Mouse (Mus musculus) heart, embryonic 15.5 days (tissue): ENCODE results near the gene Fryl. TPM values are rescaled to one million over a fixed set of nuclear protein-coding genes. Genes with fewer than 3 reads are reported as not detected.

Source experiments
- ATAC-seq: fragments of 200-750 bp; cut with Nextera tagmentation; replicated peaks from 2 replicates; pipeline ENCODE4 v1.8.0; 2017; ENCODE audit warnings: low read depth, moderate TSS enrichment; ENCODE audit not compliant: insufficient number of reproducible peaks, insufficient read depth, low FRiP score
- H3K27ac ChIP-seq: fragments of 300-500 bp; sonication (generic); 2 replicates; pipeline ENCODE4 v1.5.1; 2015; ENCODE audit warnings: mild to moderate bottlenecking, inconsistent platforms
- H3K27me3 ChIP-seq: fragments of 300-500 bp; sonication (generic); 2 replicates; pipeline ENCODE4 v1.6.1; 2015; ENCODE audit warnings: inconsistent platforms
- H3K36me3 ChIP-seq: fragments of 300-500 bp; sonication (generic); 2 replicates; pipeline ENCODE4 v1.6.1; 2015; ENCODE audit warnings: mild to moderate bottlenecking, inconsistent platforms
- H3K4me1 ChIP-seq: fragments of 300-500 bp; sonication (generic); replicated peaks from 2 replicates; pipeline ENCODE4 v1.6.1; 2015; ENCODE audit warnings: inconsistent platforms
- H3K4me2 ChIP-seq: fragments of 300-500 bp; sonication (generic); 2 replicates; pipeline ENCODE4 v1.6.1; 2015; ENCODE audit warnings: inconsistent platforms, mild to moderate bottlenecking, moderate library complexity
- H3K4me3 ChIP-seq: fragments of 300-500 bp; sonication (generic); 2 replicates; pipeline ENCODE4 v1.5.1; 2015; ENCODE audit warnings: mild to moderate bottlenecking, inconsistent platforms
- H3K9ac ChIP-seq: fragments of 300-500 bp; sonication (generic); 2 replicates; pipeline ENCODE4 v1.6.1; 2015; ENCODE audit warnings: mild to moderate bottlenecking, inconsistent platforms
- H3K9me3 ChIP-seq: fragments of 300-500 bp; sonication (generic); replicated peaks from 2 replicates; pipeline ENCODE4 v1.6.1; 2016; ENCODE audit warnings: inconsistent platforms
- WGBS: fragments of 180-500 bp; shearing (Covaris S2); methylation state at CpG from one replicate; pipeline ENCODE4 v1.1.7; 2015; ENCODE audit warnings: mixed read lengths; 5-methylcytosine and 5-hydroxymethylcytosine counted together
- polyA plus RNA-seq: library from polyadenylated mRNA; unstranded; fragments of >200 nt; fragmentation: Nextera tagmentation; extraction: Ambion mirVana; gene quantifications from 2 replicates; pipeline ENCODE4 v1.2.1, GENCODE M21; 2015

Fryl gene
- polyA plus RNA-seq, 1 experiment from 2014 or later, result 25.7 TPM

GRCm38 (mm10) chr5:73255321-73256251, 833 bp downstream of the Fryl start:
- peak; percentile 51 for ATAC-seq
- H3K9ac ChIP-seq, result peak overlapping the region; percentile 91
- peak overlapping the region; percentile 67 for H3K4me2 ChIP-seq
- whole genome bisulfite sequencing, result under 1% methylated on average over 127 of the region's 129 CpGs
- H3K4me3 ChIP-seq, result peak overlapping the region; percentile 95
- H3K27me3 ChIP-seq, result no peaks in the 10 kb centered on the region
- H3K27ac ChIP-seq, result peak overlapping the region; percentile 96
- H3K4me1 ChIP-seq, result peaks cover 25% of the 10 kb centered on the region
- H3K36me3 ChIP-seq, result no peaks in the 10 kb centered on the region
- H3K9me3 ChIP-seq, result no peaks in the 10 kb centered on the region

GRCm38 (mm10) chr5:73254660-73255059, 1.8 kb downstream of the Fryl start:
- Histone ChIP-seq H3K27me3 (no peaks in the 10 kb centered on the region), H3K4me3 (peak overlapping the region; percentile 95), H3K27ac (peak overlapping the region; percentile 96), H3K9me3 (no peaks in the 10 kb centered on the region), H3K9ac (peak overlapping the region; percentile 91), H3K4me1 (peaks cover 29% of the 10 kb centered on the region), H3K36me3 (no peaks in the 10 kb centered on the region), H3K4me2 (peak overlapping the region; percentile 67)
- ATAC-seq, result no peak
- WGBS, result 20% methylated on average over 5 of the region's 5 CpGs

DNA sequence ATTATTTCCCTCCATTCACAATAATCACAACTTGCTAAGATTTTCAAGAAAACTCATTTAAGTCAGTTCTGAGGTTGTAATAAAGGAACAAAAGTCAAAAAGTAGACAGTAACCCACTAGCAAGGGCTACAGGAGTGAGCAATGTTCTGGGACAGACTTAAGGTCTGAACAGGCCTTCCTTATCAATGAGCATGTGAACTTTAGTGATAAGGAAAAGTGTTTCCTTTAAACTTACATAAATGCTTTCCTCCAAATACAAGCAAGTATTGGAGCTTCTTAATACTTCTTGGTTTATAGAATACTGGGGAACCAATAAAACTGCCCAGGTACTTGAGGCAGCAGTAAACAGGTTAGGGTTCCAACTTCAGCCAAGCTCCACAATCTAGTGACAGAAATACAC, 3.7 kb downstream of the Fryl start:
- no peaks in the 10 kb centered on the region for H3K27me3 ChIP-seq
- H3K4me2 ChIP-seq, result peak overlapping the region; percentile 16; the same call in 1 of the 2 replicates
- H3K36me3 ChIP-seq, result no peaks in the 10 kb centered on the region
- no peak overlapping the region for H3K9ac ChIP-seq
- H3K9me3 ChIP-seq, result no peaks in the 10 kb centered on the region
- 0 out of 2 replicates have a peak overlapping the region, but pooled peaks have one; percentile 35 for H3K27ac ChIP-seq
- ATAC-seq, result no peak
- no peak overlapping the region for H3K4me3 ChIP-seq
- peaks cover 34% of the 10 kb centered on the region for H3K4me1 ChIP-seq

GRCm38 (mm10) chr5:73249341-73249740, 7.1 kb downstream of the Fryl start:
- no peak for ATAC-seq
- Histone ChIP-seq H3K27me3 (no peaks in the 10 kb centered on the region), H3K4me1 (peaks cover 45% of the 10 kb centered on the region), H3K9ac (no peak overlapping the region), H3K36me3 (no peaks in the 10 kb centered on the region), H3K4me3 (no peak overlapping the region), H3K27ac (no peak overlapping the region), H3K4me2 (no peak overlapping the region), H3K9me3 (no peaks in the 10 kb centered on the region)
- WGBS, result 94% methylated on average over 4 of the region's 4 CpGs

DNA sequence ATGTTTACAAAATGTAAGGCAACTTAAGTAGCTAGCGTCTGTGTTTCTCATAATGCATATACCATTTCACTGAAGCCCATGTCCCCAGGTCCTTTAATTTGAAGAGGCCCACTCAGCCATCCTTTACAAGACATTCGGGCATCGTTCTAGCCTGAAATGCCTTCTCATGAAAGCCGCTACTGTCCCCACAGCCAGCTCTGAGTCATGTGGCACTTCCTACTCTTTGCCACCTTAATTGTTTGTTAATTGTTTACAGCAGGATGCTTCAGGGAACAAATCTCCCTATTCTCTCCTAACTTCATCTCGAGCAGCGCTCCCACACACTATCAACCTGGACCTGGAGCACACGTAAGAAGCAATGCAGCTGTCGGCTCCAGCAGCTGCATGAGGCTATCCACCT, 8.2 kb downstream of the Fryl start:
- no peaks in the 10 kb centered on the region for H3K36me3 ChIP-seq
- H3K9ac ChIP-seq, result no peak overlapping the region
- H3K9me3 ChIP-seq, result no peaks in the 10 kb centered on the region
- no peak overlapping the region for H3K4me2 ChIP-seq
- peaks cover 41% of the 10 kb centered on the region for H3K4me1 ChIP-seq
- no peak for ATAC-seq
- 77% methylated on average over 8 of the region's 8 CpGs for WGBS
- no peaks in the 10 kb centered on the region for H3K27me3 ChIP-seq
- H3K4me3 ChIP-seq, result no peak overlapping the region
- no peak overlapping the region for H3K27ac ChIP-seq

DNA sequence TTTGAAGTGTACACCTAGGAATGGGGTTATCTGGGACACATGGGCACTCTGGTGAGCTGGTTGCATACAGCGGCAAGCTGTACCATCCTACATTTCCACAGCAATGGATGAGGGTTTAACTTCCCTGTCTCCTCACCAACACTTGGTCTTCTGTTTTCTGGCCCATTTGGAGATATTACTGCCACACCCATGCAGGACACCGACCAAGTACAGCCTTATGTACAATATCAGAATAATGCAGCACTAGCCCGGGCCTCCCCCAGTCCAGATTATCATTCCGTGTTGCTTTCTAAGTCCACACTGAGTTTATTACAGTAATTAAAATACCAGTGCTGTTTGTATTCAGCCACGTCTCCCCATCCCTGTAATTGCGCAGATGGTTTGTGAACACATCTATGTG, 10.0 kb downstream of the Fryl start:
- 89% methylated on average over 6 of the region's 6 CpGs for WGBS
- H3K27me3 ChIP-seq, result no peaks in the 10 kb centered on the region
- H3K4me2 ChIP-seq, result no peak overlapping the region
- H3K27ac ChIP-seq, result no peak overlapping the region
- peaks cover 41% of the 10 kb centered on the region for H3K4me1 ChIP-seq
- no peaks in the 10 kb centered on the region for H3K9me3 ChIP-seq
- no peak overlapping the region for H3K9ac ChIP-seq
- no peak overlapping the region for H3K4me3 ChIP-seq
- no peaks in the 10 kb centered on the region for H3K36me3 ChIP-seq
- ATAC-seq, result no peak

DNA sequence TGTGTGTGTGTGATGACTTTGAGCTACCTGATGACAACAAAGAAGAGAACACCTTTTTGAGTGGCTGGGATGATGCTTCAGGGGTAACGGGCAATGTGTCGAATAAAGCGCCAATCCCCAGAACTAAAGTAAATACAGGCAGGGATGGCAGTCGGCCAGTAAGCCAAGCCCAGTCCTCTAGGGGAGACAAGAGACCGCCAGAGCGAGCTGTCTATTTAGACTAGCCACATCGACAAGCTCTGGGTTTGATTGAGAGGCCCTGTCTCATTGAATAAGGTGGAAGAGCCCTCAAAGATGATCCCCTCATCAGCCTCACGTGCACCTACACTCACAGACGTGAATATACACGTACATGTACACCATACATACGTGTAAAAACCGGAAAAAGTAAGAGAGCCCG, 12.0 kb downstream of the Fryl start:
- Histone ChIP-seq H3K27me3 (no peaks in the 10 kb centered on the region), H3K4me2 (no peak overlapping the region), H3K4me1 (peaks cover 35% of the 10 kb centered on the region), H3K9ac (no peak overlapping the region), H3K36me3 (no peaks in the 10 kb centered on the region), H3K27ac (no peak overlapping the region), H3K9me3 (no peaks in the 10 kb centered on the region), H3K4me3 (no peak overlapping the region)
- WGBS, result 55% methylated on average over 13 of the region's 13 CpGs
- 0 out of 2 replicates have a peak, but pooled peaks have one; percentile 31 for ATAC-seq

DNA sequence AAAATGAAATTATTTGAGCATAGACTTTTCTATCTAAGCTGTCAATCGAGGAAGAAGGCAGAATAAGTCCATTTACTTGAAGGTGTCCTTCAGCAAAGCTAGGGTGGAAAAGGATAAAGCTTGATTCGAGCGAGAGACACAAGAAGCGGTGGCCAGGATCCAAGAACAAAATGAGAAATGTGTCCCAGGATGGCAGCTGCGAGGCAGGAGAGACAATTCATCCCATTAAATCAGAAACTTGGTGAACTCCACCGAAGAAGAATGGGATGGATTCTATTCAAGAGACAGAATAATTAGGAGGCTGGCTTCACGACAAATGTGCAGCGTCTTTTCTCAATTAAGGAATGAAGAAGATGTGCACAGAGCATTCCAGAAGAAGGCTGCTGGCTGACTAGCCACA, 14.5 kb downstream of the Fryl start:
- peaks cover 36% of the 10 kb centered on the region for H3K4me1 ChIP-seq
- H3K27ac ChIP-seq, result no peak overlapping the region
- H3K9me3 ChIP-seq, result no peaks in the 10 kb centered on the region
- no peaks in the 10 kb centered on the region for H3K36me3 ChIP-seq
- no peak overlapping the region for H3K4me2 ChIP-seq
- no peak overlapping the region for H3K4me3 ChIP-seq
- 63% methylated on average over 8 of the region's 8 CpGs for WGBS
- no peak for ATAC-seq
- no peaks in the 10 kb centered on the region for H3K27me3 ChIP-seq
- no peak overlapping the region for H3K9ac ChIP-seq

- Histone ChIP-seq H3K27me3 (no peaks in the 10 kb centered on the region), H3K4me1 (peaks cover 42% of the 10 kb centered on the region), H3K9ac (no peak overlapping the region), H3K36me3 (no peaks in the 10 kb centered on the region), H3K9me3 (no peaks in the 10 kb centered on the region), H3K4me3 (no peak overlapping the region), H3K27ac (no peak overlapping the region), H3K4me2 (no peak overlapping the region)
- ATAC-seq, result no peak
- 64% methylated on average over 10 of the region's 10 CpGs for WGBS
These were observed 15.1 kb downstream of the Fryl start for GRCm38 (mm10) chr5:73241332-73241731.

- H3K4me2 ChIP-seq, result no peak overlapping the region
- peaks cover 42% of the 10 kb centered on the region for H3K4me1 ChIP-seq
- no peaks in the 10 kb centered on the region for H3K36me3 ChIP-seq
- no peak for ATAC-seq
- H3K27me3 ChIP-seq, result no peaks in the 10 kb centered on the region
- WGBS, result 90% methylated on average over 6 of the region's 6 CpGs
- H3K27ac ChIP-seq, result no peak overlapping the region
- H3K4me3 ChIP-seq, result no peak overlapping the region
- H3K9ac ChIP-seq, result no peak overlapping the region
- no peaks in the 10 kb centered on the region for H3K9me3 ChIP-seq
These were observed 16.0 kb downstream of the Fryl start for GRCm38 (mm10) chr5:73240391-73240790.

- Histone ChIP-seq H3K27ac (peak overlapping the region; percentile 82), H3K4me3 (no peak overlapping the region), H3K36me3 (no peaks in the 10 kb centered on the region), H3K9ac (no peak overlapping the region), H3K27me3 (no peaks in the 10 kb centered on the region), H3K4me1 (peaks cover 46% of the 10 kb centered on the region), H3K4me2 (peak overlapping the region; percentile 30), H3K9me3 (no peaks in the 10 kb centered on the region)
- ATAC-seq, result peak; percentile 56
- 18% methylated on average over 6 of the region's 6 CpGs for WGBS
These were observed 19.5 kb downstream of the Fryl start for GRCm38 (mm10) chr5:73236894-73237334.

GRCm38 (mm10) chr5:73235201-73235600, 21.2 kb downstream of the Fryl start:
- WGBS, result 77% methylated on average over 5 of the region's 5 CpGs
- Histone ChIP-seq H3K9me3 (no peaks in the 10 kb centered on the region), H3K36me3 (no peaks in the 10 kb centered on the region), H3K27ac (no peak overlapping the region), H3K4me2 (no peak overlapping the region), H3K4me3 (no peak overlapping the region), H3K27me3 (no peaks in the 10 kb centered on the region), H3K9ac (no peak overlapping the region), H3K4me1 (peaks cover 61% of the 10 kb centered on the region)
- ATAC-seq, result no peak
